Mouse (Mus musculus) heart, embryonic 15.5 days (tissue): Measurements from ENCODE around the gene Gm49396. TPM values are rescaled to one million over a fixed set of nuclear protein-coding genes. Genes with fewer than 3 reads are reported as not detected.

Experiments used
- ATAC-seq: fragments of 200-750 bp; cut with Nextera tagmentation; replicated peaks from 2 replicates; pipeline ENCODE4 v1.8.0; 2017; ENCODE audit warnings: low read depth, moderate TSS enrichment; ENCODE audit not compliant: insufficient number of reproducible peaks, insufficient read depth, low FRiP score
- H3K27ac ChIP-seq: fragments of 300-500 bp; sonication (generic); 2 replicates; pipeline ENCODE4 v1.5.1; 2015; ENCODE audit warnings: mild to moderate bottlenecking, inconsistent platforms
- H3K27me3 ChIP-seq: fragments of 300-500 bp; sonication (generic); 2 replicates; pipeline ENCODE4 v1.6.1; 2015; ENCODE audit warnings: inconsistent platforms
- H3K36me3 ChIP-seq: fragments of 300-500 bp; sonication (generic); 2 replicates; pipeline ENCODE4 v1.6.1; 2015; ENCODE audit warnings: mild to moderate bottlenecking, inconsistent platforms
- H3K4me1 ChIP-seq: fragments of 300-500 bp; sonication (generic); replicated peaks from 2 replicates; pipeline ENCODE4 v1.6.1; 2015; ENCODE audit warnings: inconsistent platforms
- H3K4me2 ChIP-seq: fragments of 300-500 bp; sonication (generic); 2 replicates; pipeline ENCODE4 v1.6.1; 2015; ENCODE audit warnings: inconsistent platforms, mild to moderate bottlenecking, moderate library complexity
- H3K4me3 ChIP-seq: fragments of 300-500 bp; sonication (generic); 2 replicates; pipeline ENCODE4 v1.5.1; 2015; ENCODE audit warnings: mild to moderate bottlenecking, inconsistent platforms
- H3K9ac ChIP-seq: fragments of 300-500 bp; sonication (generic); 2 replicates; pipeline ENCODE4 v1.6.1; 2015; ENCODE audit warnings: mild to moderate bottlenecking, inconsistent platforms
- H3K9me3 ChIP-seq: fragments of 300-500 bp; sonication (generic); replicated peaks from 2 replicates; pipeline ENCODE4 v1.6.1; 2016; ENCODE audit warnings: inconsistent platforms
- WGBS: fragments of 180-500 bp; shearing (Covaris S2); methylation state at CpG from one replicate; pipeline ENCODE4 v1.1.7; 2015; ENCODE audit warnings: mixed read lengths; 5-methylcytosine and 5-hydroxymethylcytosine counted together
- polyA plus RNA-seq: library from polyadenylated mRNA; unstranded; fragments of >200 nt; fragmentation: Nextera tagmentation; extraction: Ambion mirVana; gene quantifications from 2 replicates; pipeline ENCODE4 v1.2.1, GENCODE M21; 2015

Gm49396 gene
- polyA plus RNA-seq, 1 experiment from 2014 or later, result 8.4 TPM

DNA sequence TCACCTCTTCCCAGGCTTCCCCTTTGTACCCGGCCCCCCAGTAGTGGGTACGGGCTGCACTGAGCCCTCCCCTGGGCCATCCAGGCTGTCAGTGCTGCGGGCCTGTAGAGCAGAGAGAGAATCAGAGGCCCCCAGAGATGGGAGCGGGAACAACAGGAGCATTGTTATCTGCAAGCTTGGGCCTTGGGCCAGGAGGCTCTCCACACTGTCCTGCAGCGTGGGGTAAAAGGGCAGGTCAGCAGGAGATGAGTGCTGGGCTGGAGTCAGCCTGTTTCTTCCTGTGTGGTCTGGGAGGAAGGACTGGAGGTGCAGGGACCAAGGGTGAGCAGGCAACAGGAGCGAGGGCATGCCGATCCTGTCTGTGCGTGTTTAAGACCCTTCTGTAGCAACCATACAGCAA is 30.2 kb upstream of the Gm49396 start:
- H3K27me3 ChIP-seq, result 0 out of 2 replicates have a peak, but pooled peaks cover 5% of the 10 kb centered on the region
- H3K9ac ChIP-seq, result peak overlapping the region; percentile 19; the same call in 1 of the 2 replicates
- H3K4me2 ChIP-seq, result peak overlapping the region; percentile 89
- H3K27ac ChIP-seq, result no peak overlapping the region
- whole genome bisulfite sequencing, result 34% methylated on average over 8 of the region's 8 CpGs
- no peak overlapping the region; the same call in 1 of the 2 replicates for H3K4me3 ChIP-seq
- 0 out of 2 replicates have a peak, but pooled peaks have one; percentile 15 for ATAC-seq
- peaks cover 41% of the 10 kb centered on the region for H3K36me3 ChIP-seq
- H3K4me1 ChIP-seq, result peaks cover 34% of the 10 kb centered on the region
- no peaks in the 10 kb centered on the region for H3K9me3 ChIP-seq

DNA sequence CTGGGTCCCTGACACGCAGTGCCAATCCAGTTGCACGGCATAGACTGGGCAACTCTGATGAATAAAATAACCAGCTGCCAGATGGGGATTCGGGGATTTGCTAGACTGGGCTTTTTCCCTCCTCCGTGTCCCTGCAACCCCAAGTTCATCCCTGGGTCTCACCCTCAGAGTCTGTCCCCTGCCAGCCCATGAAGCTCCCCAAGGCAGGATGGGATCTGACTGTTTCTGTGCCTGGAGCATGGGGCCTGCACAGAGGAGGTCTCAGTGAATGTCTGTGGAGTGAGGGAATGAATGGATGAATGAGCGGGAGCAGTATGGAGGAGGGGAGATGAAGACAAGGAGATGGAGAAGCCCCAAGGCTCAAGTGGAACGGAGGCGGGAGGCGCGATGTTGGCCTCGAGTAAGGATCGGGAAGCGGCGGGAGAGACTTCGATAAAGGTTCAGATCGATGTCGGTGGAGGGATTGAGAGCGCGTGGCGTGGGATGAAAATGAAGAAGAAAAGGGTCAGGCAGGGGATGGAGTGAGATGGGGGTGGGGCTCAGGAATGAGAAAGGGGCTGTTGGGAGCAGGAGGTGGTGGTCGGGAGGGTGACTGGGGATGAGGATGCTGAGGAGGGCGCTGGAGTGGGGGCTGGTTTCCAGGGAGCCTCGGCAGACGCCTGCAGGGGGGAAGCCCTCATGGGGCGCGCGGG is 29.1 kb upstream of the Gm49396 start:
- Histone ChIP-seq H3K4me3 (peak overlapping the region; percentile 85), H3K4me1 (peaks cover 34% of the 10 kb centered on the region), H3K27ac (peak overlapping the region; percentile 62; the same call in 1 of the 2 replicates), H3K36me3 (peaks cover 30% of the 10 kb centered on the region), H3K9me3 (no peaks in the 10 kb centered on the region), H3K4me2 (peak overlapping the region; percentile 89), H3K9ac (peak overlapping the region; percentile 69), H3K27me3 (0 out of 2 replicates have a peak, but pooled peaks cover 5% of the 10 kb centered on the region)
- 13% methylated on average over 23 of the region's 26 CpGs for WGBS
- no peak; the same call in 1 of the 2 replicates for ATAC-seq

DNA sequence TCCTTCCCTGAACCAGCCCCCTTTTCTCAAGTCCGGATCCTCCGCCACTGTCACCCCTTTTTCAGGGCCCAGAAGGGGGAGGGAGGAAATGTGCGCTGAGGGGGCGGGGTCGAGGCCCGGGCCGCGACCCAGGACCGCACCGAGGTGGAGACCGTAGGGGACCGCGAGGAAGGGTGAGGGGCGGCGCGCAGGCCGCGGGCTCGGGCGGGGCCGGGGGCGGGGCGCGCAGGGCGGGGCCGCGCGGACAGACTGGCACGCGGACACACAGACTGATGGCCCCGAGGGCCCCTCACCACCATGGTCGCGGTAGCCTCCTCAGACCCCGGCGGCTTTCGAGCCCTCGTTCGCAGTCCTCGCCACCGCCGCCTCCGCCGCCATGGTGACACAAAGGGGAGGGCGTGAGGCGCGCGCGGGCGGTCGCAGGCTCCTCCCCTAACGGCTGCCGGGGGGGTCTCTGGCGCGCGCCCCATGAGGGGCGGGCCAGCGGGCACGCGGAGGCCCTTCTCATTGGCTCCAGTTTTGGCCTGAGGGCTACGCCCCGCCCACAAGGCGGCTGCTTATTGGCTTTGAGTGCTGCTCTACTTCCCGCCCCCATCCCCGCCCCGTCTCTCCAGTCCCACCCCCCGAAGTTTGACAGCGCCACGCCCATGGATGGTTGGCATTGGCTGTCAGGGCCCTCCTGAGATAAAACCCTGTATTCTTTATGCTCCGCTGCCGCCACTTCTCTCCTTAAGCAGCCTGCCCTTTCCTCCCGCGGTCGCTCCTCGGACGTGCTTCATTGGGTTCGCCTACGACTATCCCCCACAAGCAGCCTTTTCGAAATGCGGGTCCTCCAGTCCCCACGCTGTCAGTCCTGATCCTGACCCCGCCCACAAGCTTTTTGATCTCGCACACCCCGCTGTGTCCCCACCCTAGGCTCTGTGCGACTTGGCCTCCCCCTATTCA is 28.2 kb upstream of the Gm49396 start, which contains the start of gene Arhgap33:
Arhgap33 (minus strand) TSS at position 428 of the 945 bp plus-strand sequence.
- peak within 1 kb of the TSS; percentile 85 for H3K4me3 ChIP-seq
- peaks cover 34% of the 10 kb centered on the region for H3K4me1 ChIP-seq
- WGBS, result under 1% methylated on average over 63 of the region's 84 CpGs
- 0 out of 2 replicates have a peak, but pooled peaks cover 5% of the 10 kb centered on the region for H3K27me3 ChIP-seq
- peak within 1 kb of the TSS; percentile 62 for H3K27ac ChIP-seq
- H3K9me3 ChIP-seq, result no peaks in the 10 kb centered on the region
- H3K9ac ChIP-seq, result peak within 1 kb of the TSS; percentile 69
- peak; percentile 95 for ATAC-seq
- peaks cover 21% of the 10 kb centered on the region for H3K36me3 ChIP-seq
- H3K4me2 ChIP-seq, result peak within 1 kb of the TSS; percentile 89

DNA sequence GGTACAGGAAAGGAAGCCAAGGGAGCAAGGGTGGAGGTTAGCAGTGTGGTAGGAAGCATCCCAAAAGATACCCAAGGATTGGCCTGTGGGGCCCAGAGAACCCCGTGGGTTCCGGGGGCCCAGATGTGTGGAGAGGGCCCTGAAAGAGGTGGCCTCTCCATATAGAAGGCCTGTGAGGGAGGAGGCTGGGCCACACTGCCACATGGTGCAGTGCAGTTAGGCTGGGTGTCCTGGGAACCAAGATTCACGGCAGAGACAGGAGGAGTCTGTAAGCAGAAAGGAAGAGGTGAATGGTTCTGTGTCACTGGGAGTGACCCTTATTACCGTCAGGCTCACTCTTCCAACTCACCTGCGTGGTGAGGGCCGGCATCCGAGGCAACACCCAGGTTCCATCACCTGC is 22.6 kb upstream of the Gm49396 start:
- H3K36me3 ChIP-seq, result peaks cover 15% of the 10 kb centered on the region; the same call in 1 of the 2 replicates
- WGBS, result 84% methylated on average over 7 of the region's 7 CpGs

DNA sequence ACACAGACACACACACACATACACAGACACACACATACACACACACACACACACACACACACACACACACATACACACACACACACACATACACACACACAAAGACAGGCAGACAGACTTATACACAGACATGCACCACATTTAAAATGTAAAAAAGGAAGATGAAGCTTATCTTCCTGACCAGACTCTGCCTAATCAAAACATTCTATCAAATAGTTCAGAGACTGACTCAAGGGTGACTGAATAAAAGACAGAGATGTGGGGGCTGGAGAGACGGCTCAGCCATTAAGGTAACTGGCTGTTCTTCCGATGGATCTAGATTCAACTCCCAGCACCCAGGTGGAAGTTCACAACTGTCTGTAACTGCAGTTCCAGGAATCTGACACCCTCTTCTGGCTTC is 18.8 kb upstream of the Gm49396 start:
- no peak overlapping the region for H3K4me2 ChIP-seq
- H3K4me3 ChIP-seq, result no peak overlapping the region
- peaks cover 46% of the 10 kb centered on the region for H3K36me3 ChIP-seq
- H3K4me1 ChIP-seq, result no peaks in the 10 kb centered on the region
- ATAC-seq, result no peak
- H3K27me3 ChIP-seq, result no peaks in the 10 kb centered on the region
- H3K27ac ChIP-seq, result no peak overlapping the region
- no peaks in the 10 kb centered on the region for H3K9me3 ChIP-seq
- H3K9ac ChIP-seq, result no peak overlapping the region
- 89% methylated on average over 2 of the region's 2 CpGs for WGBS

More for the DNA sequence above, 22.6 kb upstream of the Gm49396 start:
- no peak overlapping the region for H3K4me2 ChIP-seq
- no peaks in the 10 kb centered on the region for H3K27me3 ChIP-seq
- H3K9ac ChIP-seq, result no peak overlapping the region
- ATAC-seq, result no peak
- no peak overlapping the region for H3K27ac ChIP-seq
- H3K4me1 ChIP-seq, result peaks cover 3% of the 10 kb centered on the region
- H3K4me3 ChIP-seq, result no peak overlapping the region
- H3K9me3 ChIP-seq, result no peaks in the 10 kb centered on the region

DNA sequence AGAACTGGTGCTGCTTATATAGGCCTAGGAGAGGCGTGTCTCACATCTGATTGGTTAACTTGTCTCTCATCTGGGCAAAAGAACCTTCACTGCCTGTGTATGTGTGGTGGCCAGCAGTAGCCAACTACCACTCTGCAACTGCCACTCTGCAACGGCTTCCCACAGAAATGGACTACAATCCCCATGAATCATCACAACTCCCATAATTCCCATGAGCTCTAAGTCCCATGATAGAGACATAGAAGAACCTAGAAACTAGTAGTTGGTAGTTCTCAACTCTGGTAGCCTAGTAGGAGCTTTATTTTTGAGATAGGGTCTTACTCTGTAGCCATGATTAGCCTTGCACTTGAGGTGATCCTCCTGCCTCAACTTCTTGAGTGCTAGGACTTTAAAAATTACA is 13.3 kb upstream of the Gm49396 start:
- H3K9me3 ChIP-seq, result no peaks in the 10 kb centered on the region
- H3K36me3 ChIP-seq, result peaks cover 41% of the 10 kb centered on the region
- H3K4me3 ChIP-seq, result no peak overlapping the region
- H3K4me1 ChIP-seq, result peaks cover 18% of the 10 kb centered on the region
- H3K27ac ChIP-seq, result no peak overlapping the region
- no peaks in the 10 kb centered on the region for H3K27me3 ChIP-seq
- no peak for ATAC-seq
- WGBS, result 85% methylated on average over 2 of the region's 2 CpGs
- H3K9ac ChIP-seq, result no peak overlapping the region
- H3K4me2 ChIP-seq, result no peak overlapping the region

DNA sequence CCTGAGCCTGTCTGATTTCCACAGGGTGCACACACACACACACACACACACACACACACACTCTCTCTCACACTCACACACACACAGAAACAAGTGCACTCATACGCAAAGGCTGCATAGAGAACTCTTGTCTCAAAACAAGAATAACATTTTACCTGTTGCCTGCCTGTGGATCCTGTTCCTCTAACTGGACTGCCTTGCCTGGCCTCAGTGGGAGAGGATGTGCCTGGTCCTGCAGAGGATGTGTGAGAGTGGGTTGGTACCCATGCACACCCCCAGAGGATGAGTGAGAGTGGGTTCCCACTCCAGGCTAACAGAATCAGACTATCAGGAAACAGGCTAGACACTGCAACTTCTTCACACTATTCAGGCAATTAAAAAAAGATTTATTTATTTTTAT is 12.5 kb upstream of the Gm49396 start:
- Histone ChIP-seq H3K4me1 (peaks cover 18% of the 10 kb centered on the region), H3K27ac (no peak overlapping the region), H3K36me3 (peaks cover 44% of the 10 kb centered on the region), H3K27me3 (no peaks in the 10 kb centered on the region), H3K4me3 (no peak overlapping the region), H3K9me3 (no peaks in the 10 kb centered on the region), H3K9ac (no peak overlapping the region), H3K4me2 (no peak overlapping the region)
- no peak for ATAC-seq
- WGBS, result 97% methylated on average over 1 of the region's 1 CpGs

DNA sequence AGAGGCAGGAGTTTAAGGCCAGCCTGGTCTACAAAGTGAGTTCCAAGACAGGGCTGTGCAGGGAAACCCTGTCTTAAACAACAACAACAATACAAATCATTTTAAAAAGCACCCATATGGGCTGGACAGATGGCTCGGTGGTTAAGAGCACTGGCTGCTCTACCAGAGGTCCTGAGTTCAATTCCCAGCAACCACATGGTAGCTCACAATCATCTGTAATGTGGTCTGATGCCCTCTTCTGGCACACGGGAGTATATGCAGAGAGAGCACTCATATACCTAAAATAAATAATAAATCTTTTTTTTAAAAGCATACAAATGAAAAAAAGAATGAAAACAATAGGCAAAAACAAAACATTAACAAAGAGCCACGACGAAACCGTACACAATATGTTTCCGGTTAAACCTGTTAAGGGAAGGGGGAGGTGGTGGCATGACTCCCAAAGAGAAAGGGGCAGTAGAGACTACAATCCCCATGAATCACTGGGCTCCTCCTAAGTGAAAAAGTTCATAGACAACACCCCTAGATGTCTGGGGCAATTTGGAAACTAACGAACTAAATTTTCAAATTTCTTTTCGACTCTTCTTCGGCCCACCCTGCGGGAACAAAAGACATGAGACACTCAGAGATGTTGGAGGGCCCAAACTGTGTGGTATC is 11.6 kb upstream of the Gm49396 start:
- peaks cover 43% of the 10 kb centered on the region for H3K36me3 ChIP-seq
- ATAC-seq, result peak; percentile 47
- peak overlapping the region; percentile 78 for H3K9ac ChIP-seq
- peak overlapping the region; percentile 80 for H3K4me3 ChIP-seq
- 4% methylated on average over 10 of the region's 10 CpGs for WGBS
- H3K4me2 ChIP-seq, result peak overlapping the region; percentile 93
- H3K9me3 ChIP-seq, result no peaks in the 10 kb centered on the region
- H3K4me1 ChIP-seq, result peaks cover 18% of the 10 kb centered on the region
- no peaks in the 10 kb centered on the region for H3K27me3 ChIP-seq
- H3K27ac ChIP-seq, result peak overlapping the region; percentile 99

DNA sequence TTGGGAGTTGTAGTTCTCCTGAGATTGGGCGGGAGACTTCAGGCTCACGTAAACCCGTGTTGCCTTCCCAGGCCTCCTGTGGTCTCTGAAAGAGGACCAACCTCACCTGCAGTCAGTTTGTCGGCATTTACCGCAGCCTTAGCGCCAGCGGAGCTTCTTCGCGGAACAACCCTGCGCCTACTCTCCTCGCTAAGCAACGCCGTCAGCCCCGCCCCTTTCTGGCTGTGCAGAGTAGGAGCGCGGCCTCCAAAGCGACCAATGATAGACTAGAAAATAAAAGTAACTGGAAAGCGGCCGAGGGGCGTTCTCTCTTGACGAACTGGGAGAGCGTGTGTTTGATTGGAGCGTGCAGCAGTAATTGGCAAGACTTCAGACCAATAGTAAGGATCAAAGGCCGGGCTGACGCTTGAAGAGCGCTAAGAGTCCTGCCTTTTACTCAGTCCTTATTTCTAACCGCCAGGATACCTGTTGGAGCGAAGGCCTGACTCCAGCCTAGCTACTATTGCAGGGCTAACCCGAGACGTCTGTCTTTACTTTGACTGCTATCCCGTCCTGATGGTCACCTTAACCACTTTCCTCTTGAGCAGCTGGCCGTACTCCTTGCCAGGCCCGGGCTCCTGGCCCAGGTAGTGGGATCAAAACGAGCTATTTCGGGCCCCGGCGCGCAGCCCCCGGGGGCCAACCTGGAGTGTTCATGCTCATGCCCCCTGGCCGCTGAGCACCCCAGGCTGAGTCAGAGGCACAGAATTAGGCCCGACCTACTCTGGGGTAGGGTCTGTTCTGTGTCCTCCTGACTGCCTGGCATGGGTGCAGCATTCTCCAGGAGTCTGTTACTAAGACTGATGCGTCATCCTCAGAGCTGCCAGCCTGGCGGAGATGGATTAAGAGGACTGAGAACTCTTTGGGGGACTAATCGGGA is 10.8 kb upstream of the Gm49396 start, which contains the start of the genes Hspb6 and Proser3:
Hspb6 (plus strand) TSS at position 77 of the 919 bp plus-strand sequence.
Proser3 (minus strand) TSS at position 198 of the 919 bp plus-strand sequence.
- H3K4me3 ChIP-seq, result peak within 1 kb of the TSS; percentile 80
- peaks cover 44% of the 10 kb centered on the region for H3K36me3 ChIP-seq
- under 1% methylated on average over 44 of the region's 44 CpGs for WGBS

DNA sequence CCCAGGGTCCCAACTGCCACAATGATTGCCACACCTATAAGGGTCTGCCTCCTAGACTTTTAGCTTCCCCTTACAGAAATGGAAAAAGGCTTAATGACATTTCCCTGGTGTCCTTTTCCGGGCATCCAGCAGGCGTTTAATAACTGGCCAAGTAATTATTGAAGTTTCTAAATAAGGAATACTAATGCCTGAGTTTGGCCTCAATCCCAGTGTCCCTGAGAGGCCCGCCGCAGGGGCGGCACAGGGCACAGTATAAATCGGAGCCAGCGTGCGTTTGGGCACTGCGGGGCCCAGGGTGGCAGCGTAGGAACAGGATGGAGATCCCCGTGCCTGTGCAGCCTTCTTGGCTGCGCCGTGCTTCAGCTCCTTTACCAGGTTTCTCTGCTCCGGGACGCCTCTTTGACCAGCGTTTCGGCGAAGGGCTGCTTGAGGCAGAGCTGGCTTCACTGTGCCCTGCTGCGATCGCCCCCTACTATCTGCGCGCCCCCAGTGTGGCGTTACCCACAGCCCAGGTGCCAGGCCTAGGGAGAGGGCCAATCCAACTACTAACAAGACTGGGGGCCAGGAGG is 10.0 kb upstream of the Gm49396 start:
- H3K36me3 ChIP-seq, result peaks cover 37% of the 10 kb centered on the region
- H3K27ac ChIP-seq, result peak overlapping the region; percentile 99
- H3K4me3 ChIP-seq, result peak overlapping the region; percentile 80
- H3K4me1 ChIP-seq, result peaks cover 23% of the 10 kb centered on the region
- 2% methylated on average over 23 of the region's 23 CpGs for WGBS
- H3K27me3 ChIP-seq, result no peaks in the 10 kb centered on the region
- peak overlapping the region; percentile 78 for H3K9ac ChIP-seq
- ATAC-seq, result peak; percentile 32; the same call in 1 of the 2 replicates
- H3K4me2 ChIP-seq, result peak overlapping the region; percentile 93
- no peaks in the 10 kb centered on the region for H3K9me3 ChIP-seq

More for the DNA sequence above, 10.8 kb upstream of the Gm49396 start, which contains the start of the genes Hspb6 and Proser3:
- Histone ChIP-seq H3K9me3 (no peaks in the 10 kb centered on the region), H3K4me1 (peaks cover 18% of the 10 kb centered on the region), H3K4me2 (peak within 1 kb of the TSS; percentile 93), H3K27ac (peak within 1 kb of the TSS; percentile 99), H3K9ac (peak within 1 kb of the TSS; percentile 78), H3K27me3 (no peaks in the 10 kb centered on the region)
- ATAC-seq, result peak; percentile 93
